7 mouse cellular contexts compared by ENCODE assay signal in the genomic region with DNA sequence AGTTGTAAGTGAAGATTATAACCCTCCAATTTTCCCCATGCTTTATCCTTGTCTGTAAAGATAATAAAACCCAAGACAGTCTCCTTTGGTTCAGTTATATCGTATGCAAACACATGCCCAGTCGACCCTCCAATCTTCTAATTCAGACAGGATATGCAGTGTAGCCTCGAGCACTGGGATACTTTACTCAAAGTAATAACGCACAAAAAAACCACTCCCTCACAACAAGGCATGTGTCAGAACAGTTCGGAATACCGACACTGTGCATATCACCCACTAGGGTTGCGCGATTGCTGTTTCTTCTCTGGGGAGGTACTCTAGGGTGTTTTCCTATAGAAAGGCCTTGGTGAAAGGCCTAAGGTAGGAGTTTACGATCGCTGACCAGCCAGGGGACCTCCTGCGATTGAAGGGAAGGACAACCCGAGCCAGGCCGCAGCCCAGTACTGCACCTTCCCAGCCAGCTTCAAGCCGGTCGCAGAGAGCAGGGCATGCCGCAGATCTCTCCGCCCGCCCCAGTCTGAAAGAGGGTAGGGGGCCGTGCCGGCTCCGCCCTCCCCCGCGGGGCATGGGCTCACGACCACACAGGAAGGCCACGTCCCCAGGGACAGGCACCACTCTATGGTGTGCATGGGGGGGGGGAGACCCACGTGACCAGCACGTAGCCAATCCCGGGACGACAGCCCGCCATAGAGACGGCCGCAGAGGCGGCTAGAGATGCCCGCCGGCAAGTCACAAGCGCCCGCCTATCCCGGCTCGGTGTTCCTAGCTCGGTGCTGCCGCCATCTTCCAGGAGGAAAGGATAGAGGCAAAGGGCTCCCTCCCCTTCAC. TPM values are rescaled to one million over a fixed set of nuclear protein-coding genes. Genes with fewer than 3 reads are reported as not detected.
DNase-seq lines count a peak whose midpoint lies in the region; ATAC-seq lines count a peak whose summit lies in the region.

No protein-coding gene starts in this region.

- no peaks in the 10 kb centered on the region for H3K9me3 ChIP-seq in intestine, embryonic 14.5 days (ENCODE audit: control insufficient read depth, low read length)

- intact Hi-C loops in left cerebral cortex, postnatal 14 days (cut with DNase I), result loop anchor here (1.0 kb wide), 1 partner anchor 33 kb away; no protein-coding TSS in a partner anchor

- peak; percentile 92 to 93 for DNase-seq in adrenal gland, adult 18-20 months (ENCODE audit: low spot score in 2 of 2)
- peak; percentile 98 for DNase-seq in embryo, embryonic 11 days
- DNase-seq in gastrocnemius, postnatal 25 days, result peak; percentile 99
- peak; percentile 96 for DNase-seq in intestine, embryonic 14.5 days (ENCODE audit: low spot score)
- peak; percentile 98 to 99 for DNase-seq in left cerebral cortex, postnatal 14 days (ENCODE audit: low spot score in 2 of 2)
- DNase-seq in mesoderm, embryonic 11.5 days (ENCODE audit: low read depth, low spot score), result peak; percentile 97
- peak; percentile 96 for DNase-seq in right cerebral cortex, postnatal 4 days

- peak overlapping the region; percentile 58 for H3K4me2 ChIP-seq in intestine, embryonic 14.5 days (ENCODE audit: low read length)

- peaks cover 4% of the 10 kb centered on the region; the same call in 1 of the 2 replicates for H3K36me3 ChIP-seq in intestine, embryonic 14.5 days (ENCODE audit: control insufficient read depth, insufficient read depth, low read length)

- H3K4me3 ChIP-seq in intestine, embryonic 14.5 days (ENCODE audit: low read depth, low read length), result peak overlapping the region; percentile 92

- peaks cover 9% of the 10 kb centered on the region for H3K4me1 ChIP-seq in intestine, embryonic 14.5 days (replicated peaks; ENCODE audit: control insufficient read depth, insufficient read depth, low read length)

- peak overlapping the region; percentile 96 for H3K27ac ChIP-seq in intestine, embryonic 14.5 days (ENCODE audit: low read depth)

- no peaks in the 10 kb centered on the region for H3K27me3 ChIP-seq in intestine, embryonic 14.5 days (replicated peaks; ENCODE audit: control insufficient read depth, insufficient read depth, low read length)

- under 1% methylated on average over 39 of the region's 41 CpGs for WGBS in intestine, embryonic 14.5 days

- H3K9ac ChIP-seq in intestine, embryonic 14.5 days (ENCODE audit: low read length), result peak overlapping the region; percentile 85

- ATAC-seq in intestine, embryonic 14.5 days (replicated peaks; ENCODE audit: low FRiP score, low TSS enrichment, low read depth), result peak; percentile 99

RNA-seq across cellular contexts. Expression of a gene that starts 0.6 kb away (rescaled TPM):
- total RNA-seq in adrenal gland, adult 18-20 months (2021), result 100 to 1,000 TPM; 316 to 376 TPM
- total RNA-seq in gastrocnemius, postnatal 25 days (2021), result 100 to 1,000 TPM; 290 to 306 TPM
- 124 and 142 TPM in 2 replicates for polyA plus RNA-seq in intestine, embryonic 14.5 days (2014; fragmentation: Nextera tagmentation; extraction: Ambion mirVana)
- total RNA-seq in left cerebral cortex, postnatal 14 days (2021), result 100 to 1,000 TPM; 159 to 165 TPM

RNA-seq across cellular contexts. Expression of a gene that starts 33.9 kb away (rescaled TPM):
- total RNA-seq in adrenal gland, adult 18-20 months (2021), result 10 to 100 TPM; 18.5 to 18.7 TPM
- 10 to 100 TPM; 11.6 to 12.2 TPM for total RNA-seq in gastrocnemius, postnatal 25 days (2021)
- polyA plus RNA-seq in intestine, embryonic 14.5 days (2014; fragmentation: Nextera tagmentation; extraction: Ambion mirVana), result 6.6 and 7.2 TPM in 2 replicates
- 10 to 100 TPM; 11.0 to 11.6 TPM for total RNA-seq in left cerebral cortex, postnatal 14 days (2021)

Comparison
In these comparisons a context has a peak if more than half of its experiments do, and no peak if none do; other contexts are left out.
1. Peak in every context shown above with its lines: DNase-seq, ATAC-seq, H3K4me3 ChIP-seq and H3K27ac ChIP-seq.